Mouse (Mus musculus): ENCODE results near the gene Spata45. TPM values are rescaled to one million over a fixed set of nuclear protein-coding genes. Genes with fewer than 3 reads are reported as not detected.
A peak's percentile ranks its signal among the peaks of the same experiment; 100 is the strongest.

Gene Spata45
- total RNA-seq, 2 experiments from 2014 or later, result not detected

- ATAC-seq (replicated peaks; ENCODE audit: low FRiP score, poor library complexity, severe bottlenecking), result no peak
Observed at GRCm38 (mm10) chr1:191035649-191036048, 790 bp upstream of the Spata45 start.

- no peak for ATAC-seq (replicated peaks; ENCODE audit: low FRiP score, poor library complexity, severe bottlenecking)
Observed at GRCm38 (mm10) chr1:191037999-191038398, 1.6 kb downstream of the Spata45 start.

GRCm38 (mm10) chr1:191041352-191041751, 4.9 kb downstream of the Spata45 start:
- ATAC-seq (replicated peaks; ENCODE audit: low FRiP score, poor library complexity, severe bottlenecking), result no peak

GRCm38 (mm10) chr1:191042106-191042505, 5.7 kb downstream of the Spata45 start:
- ATAC-seq (replicated peaks; ENCODE audit: low FRiP score, poor library complexity, severe bottlenecking), result no peak

- no peak for ATAC-seq (replicated peaks; ENCODE audit: low FRiP score, poor library complexity, severe bottlenecking)
Observed at GRCm38 (mm10) chr1:191042688-191043087, 6.2 kb downstream of the Spata45 start.

- no peak for ATAC-seq (replicated peaks; ENCODE audit: low FRiP score, poor library complexity, severe bottlenecking)
Observed at GRCm38 (mm10) chr1:191045264-191045663, 8.8 kb downstream of the Spata45 start.

- ATAC-seq (replicated peaks; ENCODE audit: low FRiP score, poor library complexity, severe bottlenecking), result no peak
Observed at GRCm38 (mm10) chr1:191046231-191046824, 9.9 kb downstream of the Spata45 start.

- no peak for ATAC-seq (replicated peaks; ENCODE audit: low FRiP score, poor library complexity, severe bottlenecking)
Observed at GRCm38 (mm10) chr1:191053555-191053954, 17.1 kb downstream of the Spata45 start.

- ATAC-seq (replicated peaks; ENCODE audit: low FRiP score, poor library complexity, severe bottlenecking), result 0 out of 2 replicates have a peak, but pooled peaks have one; percentile 49
Observed at GRCm38 (mm10) chr1:191054870-191055532, 18.6 kb downstream of the Spata45 start.

GRCm38 (mm10) chr1:191055533-191055873, 19.1 kb downstream of the Spata45 start:
- ATAC-seq (replicated peaks; ENCODE audit: low FRiP score, poor library complexity, severe bottlenecking), result no peak

GRCm38 (mm10) chr1:191057461-191057860, 21.0 kb downstream of the Spata45 start:
- no peak for ATAC-seq (replicated peaks; ENCODE audit: low FRiP score, poor library complexity, severe bottlenecking)

- peak; percentile 51 for ATAC-seq (replicated peaks; ENCODE audit: low FRiP score, poor library complexity, severe bottlenecking)
Observed at GRCm38 (mm10) chr1:191062241-191062780, 25.9 kb downstream of the Spata45 start.

- peak; percentile 93 for ATAC-seq (replicated peaks; ENCODE audit: low FRiP score, poor library complexity, severe bottlenecking)
Observed at GRCm38 (mm10) chr1:191062781-191063485, 26.5 kb downstream of the Spata45 start, which contains the start of the genes Tatdn3 and Nsl1. Gene Tatdn3, minus strand, starts transcription at chr1:191062932. Gene Nsl1, plus strand, starts transcription at chr1:191063012.

- no peak for ATAC-seq (replicated peaks; ENCODE audit: low FRiP score, poor library complexity, severe bottlenecking)
Observed at GRCm38 (mm10) chr1:191063700-191064099, 27.3 kb downstream of the Spata45 start.

- no peak for ATAC-seq (replicated peaks; ENCODE audit: low FRiP score, poor library complexity, severe bottlenecking)
Observed at GRCm38 (mm10) chr1:191064535-191064934, 28.1 kb downstream of the Spata45 start.

- ATAC-seq (replicated peaks; ENCODE audit: low FRiP score, poor library complexity, severe bottlenecking), result no peak
Observed at GRCm38 (mm10) chr1:191065188-191065587, 28.7 kb downstream of the Spata45 start.

GRCm38 (mm10) chr1:191068377-191068776, 31.9 kb downstream of the Spata45 start:
- no peak for ATAC-seq (replicated peaks; ENCODE audit: low FRiP score, poor library complexity, severe bottlenecking)

GRCm38 (mm10) chr1:191070259-191070658, 33.8 kb downstream of the Spata45 start:
- no peak for ATAC-seq (replicated peaks; ENCODE audit: low FRiP score, poor library complexity, severe bottlenecking)

GRCm38 (mm10) chr1:191071613-191072012, 35.2 kb downstream of the Spata45 start:
- no peak for ATAC-seq (replicated peaks; ENCODE audit: low FRiP score, poor library complexity, severe bottlenecking)

GRCm38 (mm10) chr1:191072329-191072913, 36.0 kb downstream of the Spata45 start:
- no peak for ATAC-seq (replicated peaks; ENCODE audit: low FRiP score, poor library complexity, severe bottlenecking)
